Mouse (Mus musculus) embryonic fibroblast, embryonic 13.5 days (primary cell): ENCODE results near the gene A430005L14Rik. TPM values are rescaled to one million over a fixed set of nuclear protein-coding genes. Genes with fewer than 3 reads are reported as not detected.

Experiments used
- H3K27ac ChIP-seq: 2 replicates; pipeline ENCODE4 v1.5.1; 2012; ENCODE audit warnings: low read length, control low read depth, inconsistent platforms; ENCODE audit not compliant: insufficient read depth
- H3K4me1 ChIP-seq: 2 replicates; pipeline ENCODE4 v1.6.1; 2011; ENCODE audit warnings: low read length; ENCODE audit not compliant: control insufficient read depth, insufficient read depth
- H3K4me3 ChIP-seq: 2 replicates; pipeline ENCODE4 v1.5.1; 2011; ENCODE audit warnings: mild to moderate bottlenecking, control low read depth, low read length; ENCODE audit not compliant: insufficient read depth
- CTCF ChIP-seq: IDR thresholded peaks from 2 replicates; pipeline ENCODE4 v1.5.1; 2011; ENCODE audit warnings: mild to moderate bottlenecking, control low read depth, low read length, moderate library complexity, borderline replicate concordance; ENCODE audit not compliant: insufficient read depth
- POLR2A ChIP-seq: IDR thresholded peaks from 2 replicates; pipeline ENCODE4 v1.6.1; 2011; ENCODE audit warnings: low read depth, mild to moderate bottlenecking, control low read depth, low read length, moderate library complexity
- polyA plus RNA-seq: library from polyadenylated mRNA; stranded (reverse); fragments of >200 nt; gene quantifications from 2 replicates; pipeline ENCODE4 v1.2.4, GENCODE M21; 2011; ENCODE audit warnings: low read depth; ENCODE audit not compliant: missing spikeins, insufficient read length

The A430005L14Rik gene
- polyA plus RNA-seq, 1 experiment, result 18.5 TPM

DNA sequence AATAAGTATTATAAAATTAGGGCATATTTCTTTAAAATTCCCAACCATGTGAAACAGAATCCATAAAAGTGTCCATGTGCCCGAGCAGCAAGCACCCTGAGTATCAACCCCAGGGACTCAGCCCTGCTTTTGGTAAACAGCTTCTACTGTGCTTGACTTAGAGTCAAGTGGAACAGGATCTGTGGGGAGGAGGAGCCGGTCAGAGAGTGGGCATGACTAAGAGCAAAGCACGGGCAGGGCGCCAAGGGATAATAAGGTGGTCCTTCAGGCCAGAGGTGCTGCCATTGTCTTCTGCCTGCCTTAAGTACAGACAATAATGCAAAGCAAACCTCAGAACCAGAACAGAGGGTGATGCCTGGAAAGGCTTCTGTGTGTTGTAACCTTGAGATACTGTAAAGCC is 50.7 kb downstream of the A430005L14Rik start:
- Histone ChIP-seq H3K4me1 (no peaks in the 10 kb centered on the region), H3K27ac (no peak overlapping the region), H3K4me3 (no peak overlapping the region)
- TF ChIP-seq POLR2A (no peak), CTCF (no peak)

DNA sequence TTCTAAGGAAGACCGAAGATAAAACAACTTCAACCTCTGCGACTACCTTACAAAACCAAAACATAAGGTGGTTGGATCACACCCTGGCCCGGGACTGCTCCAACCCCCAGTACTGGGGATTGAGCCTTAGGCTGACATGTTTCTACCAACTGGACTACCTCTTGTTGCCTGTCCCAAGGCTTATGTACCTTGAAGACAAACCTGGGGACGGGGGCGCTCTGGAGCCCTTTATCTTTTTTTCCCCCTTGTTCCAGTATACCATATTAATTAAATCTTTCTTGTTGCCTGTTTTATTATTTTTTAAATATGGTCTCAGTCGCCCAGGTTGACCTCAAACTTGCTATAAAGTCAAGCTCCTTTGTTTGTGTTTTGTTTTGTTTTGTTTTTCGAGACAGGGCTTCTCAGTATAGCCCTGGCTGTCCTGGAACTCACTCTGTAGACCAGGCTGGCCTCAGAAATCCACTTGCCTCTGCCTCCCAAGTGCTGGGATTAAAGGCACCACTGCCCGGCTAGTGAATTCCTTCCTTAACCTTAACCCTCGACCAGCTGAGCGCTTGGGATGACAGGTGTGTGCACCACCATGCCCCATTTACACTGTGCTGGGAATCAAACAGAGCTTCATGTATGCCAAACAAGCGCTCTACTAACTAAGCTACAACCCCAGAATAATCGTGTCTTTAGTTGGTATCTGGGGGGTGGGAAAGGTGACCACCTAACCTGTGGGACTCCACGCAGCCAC is 54.0 kb downstream of the A430005L14Rik start:
- TF ChIP-seq POLR2A (no peak; the same call in 1 of the 2 replicates), CTCF (no peak)
- Histone ChIP-seq H3K27ac (no peak overlapping the region), H3K4me1 (peaks cover 7% of the 10 kb centered on the region), H3K4me3 (peak overlapping the region; percentile 98)

Other genes starting within 250 kb of the A430005L14Rik start
- 6.1 and 7.7 TPM in 2 replicates for gene Dffb, start 17.9 kb downstream of the A430005L14Rik start, polyA plus RNA-seq
- 11.4 and 16.0 TPM in 2 replicates for gene Cep104, start 18.0 kb downstream of the A430005L14Rik start, polyA plus RNA-seq
- gene Lrrc47, start 54.5 kb downstream of the A430005L14Rik start, polyA plus RNA-seq, result 40.4 and 41.8 TPM in 2 replicates
- 26.4 and 28.7 TPM in 2 replicates for gene Smim1, start 69.0 kb downstream of the A430005L14Rik start, polyA plus RNA-seq
- gene Ccdc27, start 85.4 kb downstream of the A430005L14Rik start, polyA plus RNA-seq, result not detected in 2 replicates
- not detected in 2 replicates for gene Trp73, start 183.0 kb downstream of the A430005L14Rik start, polyA plus RNA-seq
- gene Wrap73, start 185.1 kb downstream of the A430005L14Rik start, polyA plus RNA-seq, result 9.9 and 13.0 TPM in 2 replicates
- gene Tprgl, start 203.4 kb downstream of the A430005L14Rik start, polyA plus RNA-seq, result 85.8 and 86.3 TPM in 2 replicates
- 2.3 and 22.7 TPM in 2 replicates for gene Megf6, start 213.5 kb downstream of the A430005L14Rik start, polyA plus RNA-seq